Mouse (Mus musculus): ENCODE data around the gene Clcc1. TPM values are rescaled to one million over a fixed set of nuclear protein-coding genes. Genes with fewer than 3 reads are reported as not detected.
"Not testable (repeated sequence)": the region's sequence is repeated elsewhere in the genome, so short reads cannot be mapped to it uniquely, and the experiment has no call there.

The Clcc1 gene
- 10 to 100 TPM; 35.5 to 36.0 TPM for total RNA-seq (2021)
- long read RNA-seq, experiment 1, transcript Clcc1-202 (12 exons, 2,043 nt): major isoform, 13 of 51 reads
- long read RNA-seq, experiment 1, partial matches to known transcripts: 0 of 51 reads
- long read RNA-seq, experiment 1, other reads (novel, unspliced or antisense): 38 of 51 reads
- long read RNA-seq, experiment 2, transcript Clcc1-202 (12 exons, 2,043 nt): major isoform, 8 of 44 reads
- long read RNA-seq, experiment 2, partial matches to known transcripts: 0 of 44 reads
- long read RNA-seq, experiment 2, other reads (novel, unspliced or antisense): 36 of 44 reads

- intact Hi-C loops (cut with DNase I): loop anchor here (5.0 kb wide), 1 partner anchor 82 kb away; the partner anchor contains the start of gene Taf13
- peak; percentile 97 to 98 for DNase-seq
Observed at GRCm38 (mm10) chr3:108653710-108654379, at the start of gene Clcc1. Gene Clcc1, plus strand, starts transcription at chr3:108653913.

- intact Hi-C loops (cut with DNase I): no loop called here
- no peak for DNase-seq
Observed at GRCm38 (mm10) chr3:108608906-108609305, 44.8 kb upstream of the Clcc1 start.

DNA sequence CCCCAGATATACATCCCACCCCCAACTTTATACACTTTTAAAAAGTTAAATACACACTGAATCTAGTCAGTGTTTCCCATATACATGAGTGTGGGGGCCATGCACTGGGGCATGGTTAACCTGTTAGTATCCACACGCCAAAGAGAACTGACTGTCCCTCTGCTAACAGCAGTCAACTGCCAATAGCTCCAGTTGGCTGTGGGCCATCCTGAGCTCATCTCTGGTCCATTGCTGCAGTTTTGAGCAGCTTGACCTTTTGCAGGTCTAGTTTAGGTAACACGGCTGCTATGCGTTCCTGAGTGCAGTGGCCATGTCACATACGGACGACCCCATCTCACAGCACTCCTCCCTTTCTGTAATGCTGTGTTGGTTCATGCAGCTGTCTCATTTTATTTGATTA, 19.0 kb upstream of the Clcc1 start:
- intact Hi-C loops (cut with DNase I): no loop called here
- no peak for DNase-seq

- DNase-seq: no peak
- intact Hi-C loops (cut with DNase I): no loop called here
Observed at GRCm38 (mm10) chr3:108639412-108639811, 14.3 kb upstream of the Clcc1 start.

- no peak for DNase-seq
- intact Hi-C loops (cut with DNase I): loop anchor here (10.0 kb wide), 1 partner anchor 236 kb away; no protein-coding TSS in a partner anchor
Observed at GRCm38 (mm10) chr3:108640998-108641397, 12.7 kb upstream of the Clcc1 start.

- no peak for DNase-seq
- intact Hi-C loops (cut with DNase I): loop anchor here (10.0 kb wide), 1 partner anchor 240 kb away; no protein-coding TSS in a partner anchor
Observed at GRCm38 (mm10) chr3:108644856-108645255, 8.9 kb upstream of the Clcc1 start.

GRCm38 (mm10) chr3:108646036-108646435, 7.7 kb upstream of the Clcc1 start:
- DNase-seq: no peak
- intact Hi-C loops (cut with DNase I): loop anchor here (10.0 kb wide), 1 partner anchor 241 kb away; no protein-coding TSS in a partner anchor

- intact Hi-C loops (cut with DNase I): loop anchor here (10.0 kb wide), 1 partner anchor 243 kb away; no protein-coding TSS in a partner anchor
- DNase-seq: not testable (repeated sequence)
Observed at GRCm38 (mm10) chr3:108647681-108648080, 6.0 kb upstream of the Clcc1 start.

DNA sequence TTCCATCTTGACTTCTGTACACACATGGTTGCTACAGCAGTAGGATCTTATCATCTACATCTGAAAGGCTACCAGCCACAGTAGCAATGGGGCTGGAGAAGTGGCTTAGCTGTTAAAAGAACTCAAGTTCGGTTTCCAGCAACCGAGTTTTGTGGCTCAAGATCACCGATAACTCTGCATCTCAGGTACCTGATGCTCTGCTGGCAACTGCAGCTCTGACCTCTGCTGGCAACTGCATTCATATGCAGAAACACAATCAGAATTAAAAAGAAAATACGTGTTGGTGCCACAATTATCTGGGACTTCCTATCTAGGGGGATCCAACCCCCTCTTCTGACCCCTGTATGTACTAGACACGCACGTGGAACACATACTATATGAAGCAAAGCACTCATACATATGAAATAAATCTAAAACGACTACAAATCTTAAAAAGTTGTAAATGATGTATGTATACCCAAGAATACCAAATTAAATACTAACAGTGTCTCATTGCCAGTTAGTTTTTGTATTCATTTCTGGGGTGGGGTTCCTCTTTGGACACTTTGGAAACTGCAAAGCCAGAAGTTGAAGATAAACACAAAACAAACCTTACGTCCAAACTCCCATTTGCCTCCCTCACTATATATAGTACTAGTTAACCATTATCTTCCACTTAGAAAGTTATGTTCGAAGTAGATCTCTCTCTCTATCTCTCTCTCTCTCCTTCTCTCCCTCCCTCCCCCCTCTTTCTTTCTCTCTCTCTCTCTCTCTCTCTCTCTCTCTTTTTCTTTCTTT, 659 bp upstream of the Clcc1 start:
- intact Hi-C loops (cut with DNase I): loop anchor here (5.0 kb wide), 1 partner anchor 81 kb away; the partner anchor contains the start of gene Taf13
- no peak for DNase-seq

- intact Hi-C loops (cut with DNase I): loop anchor here (5.0 kb wide), 1 partner anchor 82 kb away; the partner anchor contains the start of gene Taf13
Observed at GRCm38 (mm10) chr3:108654566-108654965, 853 bp downstream of the Clcc1 start.

GRCm38 (mm10) chr3:108655486-108655885, 1.8 kb downstream of the Clcc1 start:
- intact Hi-C loops (cut with DNase I): no loop called here
- no peak for DNase-seq

More at GRCm38 (mm10) chr3:108654566-108654965, 853 bp downstream of the Clcc1 start:
- no peak for DNase-seq

DNA sequence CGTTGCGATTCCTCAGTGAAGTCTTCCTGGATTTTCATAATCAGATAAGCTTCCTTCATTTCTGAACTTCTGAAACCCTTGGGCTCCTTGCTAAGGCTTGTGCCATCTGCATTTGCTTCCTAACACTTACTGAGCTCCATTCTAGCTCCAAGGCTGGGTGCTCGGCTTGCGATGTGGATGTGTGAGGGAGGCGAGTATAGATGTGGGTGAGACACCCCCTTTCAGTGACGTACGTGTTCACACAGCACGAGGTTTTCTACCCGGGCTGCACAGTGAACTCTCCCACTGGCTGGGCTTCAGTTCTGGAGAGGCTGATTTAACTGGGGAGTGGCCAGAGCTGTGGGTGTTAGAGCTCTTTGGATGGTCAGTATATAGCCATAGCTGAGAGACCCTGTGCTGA, 4.9 kb downstream of the Clcc1 start:
- no peak for DNase-seq
- intact Hi-C loops (cut with DNase I): no loop called here

DNA sequence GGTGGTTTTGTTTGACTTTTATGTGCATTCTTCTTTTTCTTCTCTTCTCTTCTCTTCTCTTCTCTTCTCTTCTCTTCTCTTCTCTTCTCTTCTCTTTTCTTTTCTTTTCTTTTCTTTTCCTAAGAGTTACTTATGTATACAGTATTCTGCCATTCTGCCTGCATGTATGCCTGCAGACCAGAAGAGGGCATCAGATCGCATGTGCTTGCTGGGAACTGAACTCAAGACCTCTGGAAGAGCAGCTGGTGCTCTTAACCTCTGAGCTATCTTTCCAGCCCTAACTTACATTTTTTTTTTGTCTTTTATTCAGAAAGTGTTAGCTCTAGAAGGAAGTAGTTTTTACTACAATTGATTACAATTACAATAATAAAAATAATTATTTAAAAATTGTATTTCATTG, 7.2 kb downstream of the Clcc1 start:
- no peak for DNase-seq
- intact Hi-C loops (cut with DNase I): no loop called here

DNA sequence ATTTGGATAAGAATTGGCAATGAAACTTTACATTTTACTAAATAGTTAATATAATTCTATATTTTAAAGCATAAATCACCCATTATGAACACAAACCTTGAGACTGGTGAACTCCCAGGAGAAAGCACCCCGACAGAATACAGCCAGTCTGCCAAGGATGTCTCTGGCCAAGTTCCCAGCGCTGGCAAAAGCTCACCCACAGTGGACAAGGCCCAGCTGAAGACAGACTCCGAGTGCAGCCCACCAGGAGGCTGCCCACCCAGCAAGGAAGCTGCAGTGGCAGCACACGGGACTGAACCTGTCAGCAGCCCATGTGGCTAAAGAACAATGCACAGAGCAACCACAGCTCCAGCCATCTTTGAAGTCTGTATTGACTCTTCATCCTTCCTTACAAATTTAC, 22.9 kb downstream of the Clcc1 start:
- DNase-seq: no peak
- intact Hi-C loops (cut with DNase I): no loop called here

- DNase-seq: no peak
- intact Hi-C loops (cut with DNase I): no loop called here
Observed at GRCm38 (mm10) chr3:108681004-108681403, 27.3 kb downstream of the Clcc1 start.

- intact Hi-C loops (cut with DNase I); DNase-seq: not testable (repeated sequence)
Observed at GRCm38 (mm10) chr3:108683597-108683996, 29.9 kb downstream of the Clcc1 start.

GRCm38 (mm10) chr3:108685701-108686100, 32.0 kb downstream of the Clcc1 start:
- intact Hi-C loops (cut with DNase I): no loop called here

GRCm38 (mm10) chr3:108689015-108689441, 35.3 kb downstream of the Clcc1 start:
- no peak for DNase-seq
- intact Hi-C loops (cut with DNase I): no loop called here

More at GRCm38 (mm10) chr3:108685701-108686100, 32.0 kb downstream of the Clcc1 start:
- DNase-seq: no peak

DNA sequence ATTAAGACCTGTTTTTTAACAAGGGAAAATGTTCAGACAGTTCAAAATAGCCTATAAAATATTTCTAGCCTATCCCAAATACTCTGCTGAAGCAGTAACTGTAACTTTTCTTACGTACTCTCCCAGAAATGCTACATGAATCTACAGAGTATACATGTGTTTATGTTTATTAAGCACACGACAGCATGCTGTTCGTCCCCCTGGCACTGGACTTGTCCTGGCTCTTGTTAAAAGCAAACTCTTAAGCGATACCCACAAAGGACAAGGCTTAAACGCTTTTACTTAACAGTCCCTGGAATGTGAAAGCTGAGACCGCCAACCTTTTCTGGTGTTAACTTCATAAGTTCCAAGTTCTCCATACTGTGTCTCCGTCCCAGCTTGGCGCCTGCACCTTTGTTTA, 35.7 kb downstream of the Clcc1 start:
- DNase-seq: no peak
- intact Hi-C loops (cut with DNase I): no loop called here

- no peak for DNase-seq
- intact Hi-C loops (cut with DNase I): no loop called here
Observed at GRCm38 (mm10) chr3:108689979-108690378, 36.3 kb downstream of the Clcc1 start.

- intact Hi-C loops (cut with DNase I): no loop called here
- DNase-seq: no peak
Observed at GRCm38 (mm10) chr3:108694321-108694720, 40.6 kb downstream of the Clcc1 start.
